Mouse (Mus musculus) monocyte, adult 5-6 weeks (primary cell): ENCODE data around the gene Ccdc157. TPM values are rescaled to one million over a fixed set of nuclear protein-coding genes. Genes with fewer than 3 reads are reported as not detected.
"Not testable (repeated sequence)": the region's sequence is repeated elsewhere in the genome, so short reads cannot be mapped to it uniquely, and the experiment has no call there.

Experiments
- ATAC-seq: fragments of 153-309, 156-312 bp; replicated peaks from 2 replicates; pipeline ENCODE4 v1.8.0; 2017; ENCODE audit warnings: mild to moderate bottlenecking; ENCODE audit not compliant: low TSS enrichment, insufficient number of reproducible peaks, severe bottlenecking, poor library complexity, low FRiP score
- total RNA-seq: library from RNA; stranded (forward); fragments of 200-1000, 200-491, 200-594 nt; gene quantifications from 3 replicates; pipeline ENCODE4 v1.2.3, GENCODE M21; 2017

The Ccdc157 gene
- total RNA-seq, 1 experiment from 2014 or later = 9.2 TPM

GRCm38 (mm10) chr11:4185480-4185879 is 25.4 kb upstream of the Ccdc157 start:
- ATAC-seq = not testable (repeated sequence)

DNA sequence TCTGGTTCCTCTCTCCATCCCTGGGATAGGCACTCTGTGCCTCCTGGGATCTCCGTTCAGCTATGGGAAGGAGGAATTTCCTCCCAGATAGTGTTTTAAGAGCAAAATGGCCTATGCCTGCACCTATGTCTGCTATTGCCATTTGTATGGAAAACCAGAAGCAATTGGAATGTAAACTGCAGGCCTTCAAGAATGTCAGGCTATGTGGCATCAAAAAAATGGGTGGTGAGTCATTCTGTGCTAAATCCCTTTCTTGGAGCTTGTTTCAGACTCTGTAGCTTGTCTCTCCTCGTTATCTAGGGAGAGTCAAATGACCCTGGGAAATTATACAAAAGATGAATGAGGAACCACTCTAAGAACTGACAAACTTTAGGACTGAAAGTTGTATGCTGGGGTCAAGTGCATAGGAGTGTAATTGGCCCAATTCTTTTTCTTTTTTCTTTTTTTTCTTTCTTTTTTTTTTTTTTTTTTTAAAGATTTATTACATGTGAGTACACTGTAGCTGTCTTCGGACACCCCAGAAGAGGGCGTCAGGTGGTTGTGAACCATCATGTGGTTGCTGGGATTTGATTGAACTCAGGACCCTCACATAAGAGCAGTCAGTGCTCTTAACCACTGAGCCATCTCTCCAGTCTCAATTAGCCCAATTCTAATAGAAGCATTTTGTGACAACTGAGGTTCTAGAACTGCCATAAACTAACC is 24.3 kb upstream of the Ccdc157 start:
- no peak for ATAC-seq

DNA sequence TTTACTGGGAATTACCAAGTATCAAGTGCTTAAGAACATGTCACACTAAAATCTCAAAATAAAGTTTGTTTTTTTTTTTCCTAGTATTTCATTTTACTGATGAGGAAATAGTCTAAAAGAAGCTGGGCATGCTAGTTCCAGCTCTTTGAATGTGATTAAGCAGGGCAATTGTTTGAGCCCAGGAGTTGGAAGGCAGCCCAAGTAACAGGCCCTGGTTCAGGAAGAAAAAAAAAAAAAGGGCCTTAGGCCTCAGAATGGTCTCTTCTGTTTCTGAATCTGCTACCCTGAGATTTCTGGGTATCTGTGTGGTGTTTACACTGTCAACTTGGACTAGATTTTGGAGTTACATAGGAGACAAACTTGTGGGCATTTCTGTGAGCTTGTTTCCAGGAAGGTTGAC is 23.4 kb upstream of the Ccdc157 start:
- no peak for ATAC-seq

DNA sequence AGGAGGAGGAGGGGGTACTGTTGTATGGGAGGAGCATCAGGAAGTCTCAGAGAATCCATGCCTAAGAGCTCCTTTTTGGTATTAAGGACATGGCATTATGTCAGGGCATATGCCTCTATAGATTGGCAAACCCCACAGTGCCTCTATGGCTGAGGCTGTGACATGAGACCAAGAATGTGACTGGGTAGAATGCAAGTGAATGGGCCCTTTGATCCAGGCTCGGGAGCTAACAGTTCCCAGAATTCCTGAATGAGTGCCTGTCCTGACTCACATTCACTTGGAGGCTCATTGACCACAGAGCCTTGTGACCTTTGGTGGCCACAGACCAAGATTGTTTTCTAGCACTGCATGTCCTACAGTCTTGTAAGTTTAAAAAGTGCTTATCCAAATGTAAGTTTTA is 22.0 kb upstream of the Ccdc157 start:
- no peak for ATAC-seq

DNA sequence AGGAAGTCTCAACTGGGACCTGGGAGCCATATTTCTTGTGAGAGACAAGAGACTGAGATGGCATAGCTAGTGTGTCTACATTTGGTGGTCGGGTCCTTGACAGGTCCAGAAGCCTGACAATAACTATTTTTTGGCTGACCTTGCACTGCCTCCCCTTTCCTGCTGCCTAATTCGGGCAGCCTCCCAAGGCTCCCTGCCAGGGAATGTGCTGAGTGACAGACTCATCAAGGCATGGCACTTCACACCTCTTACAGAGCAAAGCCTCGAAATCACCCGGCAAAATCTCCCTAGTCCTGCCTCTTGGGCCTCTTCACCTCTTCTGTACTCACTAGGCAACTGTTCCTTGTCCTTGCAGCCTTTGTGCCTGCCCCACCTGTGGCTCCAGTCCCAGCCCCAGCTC is 17.6 kb upstream of the Ccdc157 start:
- no peak for ATAC-seq

- no peak for ATAC-seq
Observed at GRCm38 (mm10) chr11:4174586-4174985, 14.5 kb upstream of the Ccdc157 start.

- ATAC-seq = no peak
Observed at GRCm38 (mm10) chr11:4166467-4167090, 6.5 kb upstream of the Ccdc157 start.

DNA sequence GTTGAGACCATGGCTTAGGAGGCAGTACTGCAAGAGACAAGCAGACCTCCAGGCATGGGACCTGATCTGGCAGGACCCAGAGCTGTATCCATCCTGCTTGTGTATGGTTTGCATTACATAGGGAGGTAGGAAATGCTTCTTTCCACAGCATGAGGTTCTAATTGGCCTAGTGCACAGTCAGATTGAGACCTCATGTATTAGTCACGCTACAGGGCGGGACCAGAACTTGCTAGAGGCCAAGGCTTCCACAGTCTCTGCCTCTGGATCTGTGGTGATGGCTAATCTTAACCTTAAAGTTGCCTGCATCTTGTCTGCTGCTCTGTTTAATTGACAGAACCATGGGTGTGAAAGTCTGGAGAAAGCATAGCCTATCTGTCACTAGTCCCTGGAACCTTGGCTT is 4.6 kb upstream of the Ccdc157 start:
- no peak for ATAC-seq

- ATAC-seq = no peak
Observed at GRCm38 (mm10) chr11:4160758-4161480, 826 bp upstream of the Ccdc157 start.

DNA sequence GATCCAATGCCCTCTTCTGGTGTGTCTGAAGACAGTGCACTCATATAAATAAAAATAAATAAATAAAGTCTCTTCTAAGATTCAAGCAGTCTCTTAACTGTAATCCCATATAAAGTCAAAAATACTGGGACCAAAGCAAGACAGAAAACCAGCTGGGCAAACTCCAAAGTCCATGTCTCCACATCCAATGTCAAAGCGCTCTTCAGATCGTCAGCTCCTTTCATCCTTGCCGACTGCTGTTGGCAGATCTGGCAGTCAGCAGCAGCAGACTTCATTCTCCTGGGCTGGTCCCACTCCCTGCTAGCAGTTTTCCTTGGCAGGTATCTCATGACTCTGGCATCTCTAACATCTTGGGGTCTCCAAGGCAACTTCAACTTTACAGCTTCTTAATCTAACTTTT is 1.4 kb downstream of the Ccdc157 start:
- ATAC-seq = no peak

GRCm38 (mm10) chr11:4155641-4156040 is 4.5 kb downstream of the Ccdc157 start:
- no peak for ATAC-seq

DNA sequence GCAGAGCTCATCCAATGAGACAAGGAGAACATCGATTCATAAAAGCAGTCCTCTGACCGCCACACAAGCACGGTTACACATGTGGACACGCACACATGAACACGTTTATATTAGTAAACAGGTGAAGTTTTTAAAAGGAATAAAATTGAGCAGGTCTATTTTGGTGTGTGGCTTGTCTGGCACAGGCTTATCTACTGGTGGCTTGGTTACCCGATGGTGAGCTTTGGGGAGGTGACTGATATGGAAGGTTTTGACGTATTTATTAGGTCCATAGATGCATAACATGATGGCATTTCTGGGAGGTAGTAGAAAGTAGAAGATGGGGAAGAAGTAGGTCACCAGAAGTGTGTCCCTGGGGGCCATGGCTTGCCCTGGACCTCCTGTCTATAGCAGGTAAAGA is 6.4 kb downstream of the Ccdc157 start:
- no peak for ATAC-seq

GRCm38 (mm10) chr11:4149886-4150285 is 10.2 kb downstream of the Ccdc157 start:
- ATAC-seq = no peak

DNA sequence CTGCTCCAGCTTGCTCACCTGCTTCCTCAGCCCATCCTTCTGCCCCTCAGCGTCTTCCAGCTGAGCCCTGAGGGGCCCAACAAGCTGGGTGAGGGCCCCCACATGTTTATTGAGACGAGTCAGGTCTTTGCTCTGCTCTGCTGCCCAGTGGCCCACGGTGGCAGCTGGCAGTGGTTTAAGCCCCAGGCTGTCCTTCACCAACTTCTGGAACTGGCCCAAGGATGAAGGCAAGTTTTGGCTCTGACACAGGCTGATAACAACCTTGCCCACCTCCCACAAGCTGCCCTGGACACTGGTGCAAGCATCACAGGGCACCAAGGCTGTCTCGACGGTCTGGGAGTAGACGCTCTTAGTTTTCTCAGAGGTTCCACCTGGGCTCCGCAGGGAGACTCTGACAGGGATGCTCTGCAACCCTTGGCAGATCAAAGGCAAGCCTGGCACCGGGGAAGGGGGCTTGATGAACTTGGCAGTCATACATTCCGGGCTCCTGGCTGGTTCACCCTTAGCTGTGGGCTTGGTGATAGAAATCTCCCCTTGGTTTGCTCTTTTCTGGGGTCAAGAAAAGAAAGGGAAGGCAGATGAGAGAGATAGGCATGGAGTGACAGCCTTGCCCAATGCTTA is 11.4 kb downstream of the Ccdc157 start:
- no peak for ATAC-seq

DNA sequence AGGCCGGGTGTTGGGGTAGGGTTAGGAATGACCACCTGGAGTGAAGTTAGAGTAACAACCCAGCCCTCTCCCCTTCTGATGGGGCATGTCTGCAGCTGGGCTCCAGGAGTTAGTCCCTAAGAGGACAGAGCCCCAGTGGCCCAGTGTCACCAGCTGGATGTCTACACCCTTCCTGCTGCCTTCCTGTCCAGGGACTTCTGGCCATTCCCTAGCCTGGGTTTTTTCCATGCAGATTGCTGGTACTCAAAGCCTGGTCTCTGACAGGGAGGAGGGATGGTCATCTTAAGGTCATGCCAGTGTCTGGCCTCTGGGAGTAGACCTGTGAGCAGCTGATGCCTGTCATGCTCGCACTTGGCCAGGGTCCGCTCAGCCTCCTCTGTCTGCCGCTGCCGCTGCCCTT is 12.0 kb downstream of the Ccdc157 start:
- no peak for ATAC-seq

GRCm38 (mm10) chr11:4147098-4147497 is 13.0 kb downstream of the Ccdc157 start:
- ATAC-seq = no peak

DNA sequence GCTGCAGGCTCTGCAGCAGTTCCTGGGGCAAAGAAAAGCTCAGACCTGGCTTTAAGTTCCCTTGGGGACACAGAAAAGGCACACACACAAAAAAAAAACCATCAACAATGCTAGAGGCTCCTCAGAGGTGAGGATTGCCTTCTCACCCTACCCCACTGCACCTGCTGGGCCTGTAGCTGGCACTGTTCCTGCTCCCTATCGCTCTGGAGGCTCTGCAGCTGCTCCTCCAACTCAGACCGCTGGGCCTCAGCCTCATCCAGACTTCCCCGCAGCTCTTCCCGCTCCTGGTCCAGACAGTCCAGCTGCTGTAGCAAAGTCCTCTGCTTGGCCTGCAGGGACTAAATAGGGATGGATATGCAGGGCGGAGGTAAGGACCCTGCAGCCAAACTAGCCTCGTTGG is 13.7 kb downstream of the Ccdc157 start:
- no peak for ATAC-seq

DNA sequence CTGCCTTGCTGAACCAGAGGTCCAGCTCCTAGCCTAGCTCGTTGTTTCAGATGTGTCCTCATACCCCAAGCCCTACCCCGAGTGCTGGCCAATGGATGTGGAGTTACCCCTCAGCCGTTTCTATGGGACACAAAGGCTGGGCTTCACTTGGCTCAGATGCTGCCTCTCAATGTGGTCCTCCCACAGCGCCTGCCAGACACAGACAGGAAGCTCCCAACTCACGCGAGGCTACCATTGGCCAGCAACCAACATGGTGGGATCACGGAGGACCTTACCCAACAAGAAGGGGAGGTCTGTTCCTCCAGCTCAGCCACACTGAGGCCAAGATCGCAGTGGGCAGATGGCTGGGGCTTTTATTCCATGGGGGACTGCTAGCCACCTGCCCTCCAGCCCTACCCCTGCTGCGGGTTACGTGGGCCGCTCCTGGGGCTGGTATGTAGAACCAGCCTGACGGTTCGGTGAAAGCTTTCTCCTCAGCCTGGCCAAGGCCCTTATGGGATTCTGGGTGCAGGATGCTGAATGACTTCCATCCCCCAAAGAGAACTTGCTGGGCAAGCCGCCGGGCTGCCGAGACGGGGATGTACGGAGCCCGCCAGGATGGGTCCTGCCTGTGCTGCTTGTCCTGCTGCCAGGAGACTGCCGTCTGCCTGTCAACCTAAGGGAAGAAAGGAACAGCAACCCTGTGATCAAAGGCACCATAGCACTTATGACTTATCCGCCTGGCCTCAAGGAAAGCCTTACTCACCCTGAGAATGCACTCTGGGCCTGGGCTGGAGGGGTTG is 16.6 kb downstream of the Ccdc157 start:
- no peak for ATAC-seq

GRCm38 (mm10) chr11:4142352-4142751 is 17.7 kb downstream of the Ccdc157 start:
- no peak for ATAC-seq
